Mouse (Mus musculus) megakaryocyte, embryonic 14.5 days (primary cell): ENCODE results near the gene Rbck1.

Experiments used
- FLI1 ChIP-seq: IDR thresholded peaks from 2 replicates; pipeline ENCODE4 v1.6.1; 2012; ENCODE audit warnings: low read length, inconsistent platforms, mixed read lengths
- GATA1 ChIP-seq: IDR thresholded peaks from 3 replicates; pipeline ENCODE4 v1.6.1; 2012; ENCODE audit warnings: mixed read lengths, low read length, inconsistent platforms, borderline replicate concordance

- TF ChIP-seq GATA1 (no peak), FLI1 (no peak)
Observed at GRCm38 (mm10) chr2:152345393-152345792, 12.9 kb upstream of the Rbck1 start.
